13 mouse cellular contexts compared by ENCODE assay signal in the genomic region with DNA sequence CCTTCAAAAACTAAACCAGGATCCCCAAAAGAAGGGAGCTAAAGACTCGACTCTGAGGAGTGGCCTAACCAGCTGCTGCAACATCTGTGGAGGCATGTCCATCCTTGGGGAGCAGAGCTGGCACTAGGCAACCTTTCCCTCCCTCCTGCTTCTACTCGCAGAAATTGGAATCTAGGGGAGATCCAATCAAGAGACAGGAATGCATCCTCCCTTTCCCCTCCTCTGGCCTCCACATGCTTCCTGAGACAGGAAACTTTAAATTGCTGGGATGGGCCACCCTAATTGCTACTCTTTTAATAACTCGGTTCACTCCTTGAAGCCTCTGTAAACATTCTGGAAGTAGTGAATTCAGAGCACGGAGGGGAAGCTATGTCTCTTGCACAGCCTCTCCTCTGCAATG.
DNase-seq lines count a peak whose midpoint lies in the region; ATAC-seq and TF ChIP-seq lines count a peak whose summit lies in the region.
"Had no signal": no experiment of that assay in that cellular context is flagged by ENCODE, and none has a peak within 500 bp of the region (broad histone marks: within the 10 kb centered on the region; RNA-seq: fewer than 3 reads in every experiment).

No protein-coding gene starts in this region.

- H3K4me1 ChIP-seq in heart, embryonic 15.5 days (replicated peaks), result peaks cover 12% of the 10 kb centered on the region
- H3K4me1 ChIP-seq in midbrain, embryonic 14.5 days (ENCODE audit: control insufficient read depth, insufficient read depth, low read length), result no peaks in the 10 kb centered on the region
- no peaks in the 10 kb centered on the region for H3K4me1 ChIP-seq in cerebellum, adult 2 months (ENCODE audit: control insufficient read depth, insufficient read depth, low read length)
- H3K4me1 ChIP-seq: neural tube, embryonic 13.5 days had no signal

- no peak for TF ChIP-seq POLR2A in cerebellum, adult 2 months (IDR thresholded peaks at IDR 0.05; ENCODE audit: borderline replicate concordance, insufficient read depth, low read length)

- WGBS in heart, embryonic 15.5 days, result 35% methylated on average over 4 of the region's 4 CpGs
- 73% methylated on average over 4 of the region's 4 CpGs for WGBS in midbrain, embryonic 14.5 days
- 48% methylated on average over 4 of the region's 4 CpGs for WGBS in cerebellum, adult 2 months

- ATAC-seq in heart, embryonic 15.5 days (replicated peaks; ENCODE audit: insufficient number of reproducible peaks, insufficient read depth, low FRiP score, low read depth), result no peak
- no peak for ATAC-seq in midbrain, embryonic 14.5 days (ENCODE audit: low FRiP score, low TSS enrichment)
- ATAC-seq: CD4-positive, CD25-positive, alpha-beta regulatory T cell, adult 4 months had no signal

- no peaks in the 10 kb centered on the region for H3K36me3 ChIP-seq in heart, embryonic 15.5 days
- H3K36me3 ChIP-seq in midbrain, embryonic 14.5 days (ENCODE audit: control insufficient read depth, insufficient read depth, low read length), result no peaks in the 10 kb centered on the region
- H3K36me3 ChIP-seq: neural tube, embryonic 13.5 days had no signal

- peak; percentile 7 for DNase-seq in kidney, adult 11 months
- no peak for DNase-seq in kidney, postnatal 36 days
- peak; percentile 24 for DNase-seq in embryo, embryonic 10.5 days (ENCODE audit: low spot score)
- peak; percentile 36 for DNase-seq in skeletal muscle tissue, adult 2 months (ENCODE audit: low read depth, low spot score)
- no peak for DNase-seq in midbrain, embryonic 14.5 days
- no peak for DNase-seq in cerebellum, adult 2 months
- no peak for DNase-seq in right cerebral cortex, postnatal 14 days
- DNase-seq: cerebellum, adult 11 months; layer of hippocampus, postnatal 36 days had no signal

- H3K9ac ChIP-seq in heart, embryonic 15.5 days, result no peak overlapping the region
- H3K9ac ChIP-seq in midbrain, embryonic 14.5 days (replicated peaks; ENCODE audit: low read length), result no peak overlapping the region
- H3K9ac ChIP-seq: neural tube, embryonic 13.5 days had no signal

- H3K4me3 ChIP-seq in heart, embryonic 15.5 days, result no peak overlapping the region
- no peak overlapping the region for H3K4me3 ChIP-seq in midbrain, embryonic 14.5 days (replicated peaks; ENCODE audit: low read depth, low read length)
- H3K4me3 ChIP-seq in cerebellum, adult 2 months (replicated peaks; ENCODE audit: insufficient read depth, low read depth, low read length), result no peak overlapping the region
- H3K4me3 ChIP-seq: neural tube, embryonic 13.5 days had no signal

- H3K4me2 ChIP-seq in heart, embryonic 15.5 days, result no peak overlapping the region
- H3K4me2 ChIP-seq in midbrain, embryonic 14.5 days (ENCODE audit: low read length), result no peak overlapping the region
- H3K4me2 ChIP-seq: neural tube, embryonic 13.5 days had no signal

- H3K27me3 ChIP-seq in heart, embryonic 15.5 days, result no peaks in the 10 kb centered on the region
- H3K27me3 ChIP-seq in midbrain, embryonic 14.5 days (ENCODE audit: control insufficient read depth, insufficient read depth, low read length), result no peaks in the 10 kb centered on the region
- no peaks in the 10 kb centered on the region for H3K27me3 ChIP-seq in cerebellum, adult 2 months (ENCODE audit: control insufficient read depth, insufficient read depth, low read length)
- H3K27me3 ChIP-seq: neural tube, embryonic 13.5 days had no signal

- peak overlapping the region; percentile 60 for H3K27ac ChIP-seq in heart, embryonic 15.5 days
- no peak overlapping the region for H3K27ac ChIP-seq in midbrain, embryonic 14.5 days (replicated peaks; ENCODE audit: low read depth, low read length)
- H3K27ac ChIP-seq in cerebellum, adult 2 months (ENCODE audit: insufficient read depth, low read length), result no peak overlapping the region
- H3K27ac ChIP-seq: macrophage; neural tube, embryonic 13.5 days had no signal

- H3K9me3 ChIP-seq in heart, embryonic 15.5 days (replicated peaks), result no peaks in the 10 kb centered on the region
- H3K9me3 ChIP-seq in midbrain, embryonic 14.5 days (ENCODE audit: control insufficient read depth, low read length), result no peaks in the 10 kb centered on the region
- H3K9me3 ChIP-seq: neural tube, embryonic 13.5 days had no signal

- TF ChIP-seq CTCF in cerebellum, adult 2 months (IDR thresholded peaks at IDR 0.05; ENCODE audit: borderline replicate concordance, insufficient read depth, low read depth, low read length), result no peak

Comparison
In these comparisons a context has a peak if more than half of its experiments do, and no peak if none do; other contexts are left out.
1. DNase-seq: peak in kidney, adult 11 months (single experiment), embryo, embryonic 10.5 days (single experiment) and skeletal muscle tissue, adult 2 months (single experiment); none in kidney, postnatal 36 days (0 of 2), midbrain, embryonic 14.5 days (single experiment), cerebellum, adult 2 months (0 of 2) and right cerebral cortex, postnatal 14 days (single experiment).